Mouse (Mus musculus): ENCODE measurements at regions not wholly inside any gene's neighbourhood (a gene's known extent, or its start where the extent isn't known, plus 50 kb on each side); places are given as distances from the start of the nearest gene placed in this dataset.

DNA sequence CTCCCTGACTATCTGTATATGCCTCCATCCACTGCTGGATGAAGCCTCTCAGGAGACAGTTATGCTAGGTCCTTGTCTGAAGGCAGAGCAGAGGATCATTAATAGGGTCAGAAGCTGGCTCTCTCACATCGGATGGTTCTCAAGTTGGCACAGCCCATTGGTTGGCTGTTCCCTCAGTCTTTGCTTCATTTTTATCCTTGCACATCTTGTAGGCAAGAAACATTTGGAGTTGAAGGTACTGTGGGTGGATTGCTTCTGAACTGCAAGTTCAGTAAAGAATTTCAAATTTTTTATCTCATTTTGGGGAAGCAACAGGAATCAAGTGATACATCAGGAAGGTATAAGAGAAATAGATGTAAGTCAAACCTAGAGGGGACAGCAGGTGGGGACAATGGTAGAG is 206.2 kb upstream of the Chrm3 start:
- TF ChIP-seq CTCF (IDR thresholded peaks at IDR 0.05; ENCODE audit: low read depth, low read length) (no peak), POLR2A (IDR thresholded peaks at IDR 0.05; ENCODE audit: extremely low read depth, insufficient read depth, low read length) (no peak)
